Mouse (Mus musculus) ZHBTc4 (cell line): Measurements from ENCODE around the gene Ranbp9.

ENCODE experiments used
- DNase-seq: peaks from one replicate; pipeline ENCODE4 v3.0.0-alpha.2; 2011; ENCODE audit warnings: low read depth, low spot score

Ranbp9 gene

GRCm38 (mm10) chr13:43480957-43481858, at the start of gene Ranbp9:
Gene Ranbp9 (minus strand): TSS chr13:43481282.
- DNase-seq: peak; percentile 76

GRCm38 (mm10) chr13:43530129-43530831, 49.2 kb upstream of the Ranbp9 start:
- DNase-seq: no peak

- DNase-seq: peak; percentile 73
These were observed 45.2 kb upstream of the Ranbp9 start for GRCm38 (mm10) chr13:43526289-43526688.

- DNase-seq: no peak
These were observed 44.5 kb upstream of the Ranbp9 start for GRCm38 (mm10) chr13:43525363-43526134.

GRCm38 (mm10) chr13:43524491-43525362, 43.6 kb upstream of the Ranbp9 start:
- DNase-seq: no peak

GRCm38 (mm10) chr13:43523906-43524480, 42.9 kb upstream of the Ranbp9 start:
- no peak for DNase-seq

- no peak for DNase-seq
These were observed 40.9 kb upstream of the Ranbp9 start for GRCm38 (mm10) chr13:43521940-43522339.

- no peak for DNase-seq
These were observed 38.2 kb upstream of the Ranbp9 start for GRCm38 (mm10) chr13:43519251-43519650.

GRCm38 (mm10) chr13:43517371-43517770, 36.3 kb upstream of the Ranbp9 start:
- DNase-seq: no peak

GRCm38 (mm10) chr13:43516931-43517330, 35.8 kb upstream of the Ranbp9 start:
- no peak for DNase-seq

GRCm38 (mm10) chr13:43516119-43516518, 35.0 kb upstream of the Ranbp9 start:
- no peak for DNase-seq

GRCm38 (mm10) chr13:43514950-43515358, 33.9 kb upstream of the Ranbp9 start:
- DNase-seq: peak; percentile 84

GRCm38 (mm10) chr13:43512736-43513135, 31.7 kb upstream of the Ranbp9 start:
- DNase-seq: no peak

GRCm38 (mm10) chr13:43505798-43506197, 24.7 kb upstream of the Ranbp9 start:
- DNase-seq: no peak

GRCm38 (mm10) chr13:43503395-43503850, 22.3 kb upstream of the Ranbp9 start:
- DNase-seq: peak; percentile 51

- peak; percentile 67 for DNase-seq
These were observed 20.5 kb upstream of the Ranbp9 start for GRCm38 (mm10) chr13:43501601-43502000.

- DNase-seq: no peak
These were observed 19.4 kb upstream of the Ranbp9 start for GRCm38 (mm10) chr13:43500483-43500850.

GRCm38 (mm10) chr13:43499731-43500482, 18.8 kb upstream of the Ranbp9 start:
- DNase-seq: peak; percentile 64

GRCm38 (mm10) chr13:43498849-43499248, 17.8 kb upstream of the Ranbp9 start:
- no peak for DNase-seq

GRCm38 (mm10) chr13:43497769-43498168, 16.7 kb upstream of the Ranbp9 start:
- DNase-seq: peak; percentile 49
